Mouse (Mus musculus): ENCODE measurements at regions not wholly inside any gene's neighbourhood (a gene's known extent, or its start where the extent isn't known, plus 50 kb on each side); places are given as distances from the start of the nearest gene placed in this dataset.

DNA sequence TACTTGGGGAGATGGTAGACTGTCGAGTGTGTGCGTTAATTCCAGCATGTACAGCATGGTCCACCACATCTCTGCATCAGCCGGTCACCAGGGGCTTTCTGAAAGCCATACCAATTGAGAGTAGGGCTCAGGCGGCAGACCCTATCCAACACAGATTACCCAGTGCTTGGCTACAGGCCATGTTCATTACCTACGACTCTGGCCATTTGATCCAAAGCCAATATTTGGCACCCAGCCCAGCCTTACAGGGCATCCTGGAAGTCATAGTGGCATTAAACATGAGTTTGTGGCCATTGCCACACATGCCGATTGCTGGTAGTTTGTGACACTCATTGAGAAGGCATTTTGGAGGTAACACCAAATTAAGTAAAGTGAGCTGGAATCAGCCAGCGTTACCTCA is 111.8 kb upstream of the Rtl1 start:
- WGBS, result 93% methylated on average over 7 of the region's 7 CpGs
- no peak for TF ChIP-seq CTCF (IDR thresholded peaks at IDR 0.05; ENCODE audit: borderline replicate concordance, control insufficient read depth, extremely low read depth, insufficient read depth, low read length, poor library complexity)
- no peak for TF ChIP-seq POLR2A (IDR thresholded peaks at IDR 0.05; ENCODE audit: control insufficient read depth, extremely low read depth, insufficient read depth, low read length, poor library complexity)
- no peak for DNase-seq

DNA sequence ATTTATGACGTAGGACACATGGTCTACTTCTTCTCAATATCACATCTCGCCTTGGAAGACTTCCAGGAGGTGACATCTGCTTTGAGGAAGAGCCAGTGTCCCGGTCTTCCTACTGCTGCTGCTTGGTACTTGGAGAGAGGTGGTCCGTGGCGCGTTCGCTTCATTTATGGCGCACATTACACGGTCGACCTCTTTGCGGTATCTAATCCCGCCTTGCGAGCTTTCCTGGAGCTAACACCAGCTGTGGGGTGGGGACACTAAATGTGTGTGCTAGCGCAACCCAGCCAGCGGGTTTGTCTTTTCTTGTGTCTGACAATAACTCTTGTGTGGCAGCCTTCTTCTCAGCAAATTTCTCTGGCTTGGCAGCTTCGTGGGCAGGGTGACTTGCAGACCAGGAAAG is 112.3 kb upstream of the Rtl1 start:
- WGBS, result 95% methylated on average over 16 of the region's 16 CpGs
- DNase-seq, result no peak
- no peak for TF ChIP-seq CTCF (IDR thresholded peaks at IDR 0.05; ENCODE audit: borderline replicate concordance, control insufficient read depth, extremely low read depth, insufficient read depth, low read length, poor library complexity)
- TF ChIP-seq POLR2A (IDR thresholded peaks at IDR 0.05; ENCODE audit: control insufficient read depth, extremely low read depth, insufficient read depth, low read length, poor library complexity), result no peak
- H3K4me3 ChIP-seq (ENCODE audit: control insufficient read depth, insufficient read depth, low read length), result no peak overlapping the region
- no peaks in the 10 kb centered on the region for H3K27me3 ChIP-seq (ENCODE audit: control insufficient read depth, insufficient read depth, low read length)
- H3K4me1 ChIP-seq (replicated peaks; ENCODE audit: control insufficient read depth, insufficient read depth, low read length), result no peaks in the 10 kb centered on the region
- no peaks in the 10 kb centered on the region for H3K36me3 ChIP-seq (ENCODE audit: control insufficient read depth, insufficient read depth, low read length)
- H3K27ac ChIP-seq (ENCODE audit: control insufficient read depth, insufficient read depth, low read length), result no peak overlapping the region

More for the DNA sequence above, 111.8 kb upstream of the Rtl1 start:
- Histone ChIP-seq H3K27ac (ENCODE audit: control insufficient read depth, insufficient read depth, low read length) (no peak overlapping the region), H3K27me3 (ENCODE audit: control insufficient read depth, insufficient read depth, low read length) (no peaks in the 10 kb centered on the region), H3K36me3 (ENCODE audit: control insufficient read depth, insufficient read depth, low read length) (no peaks in the 10 kb centered on the region), H3K4me3 (ENCODE audit: control insufficient read depth, insufficient read depth, low read length) (no peak overlapping the region), H3K4me1 (replicated peaks; ENCODE audit: control insufficient read depth, insufficient read depth, low read length) (no peaks in the 10 kb centered on the region)

DNA sequence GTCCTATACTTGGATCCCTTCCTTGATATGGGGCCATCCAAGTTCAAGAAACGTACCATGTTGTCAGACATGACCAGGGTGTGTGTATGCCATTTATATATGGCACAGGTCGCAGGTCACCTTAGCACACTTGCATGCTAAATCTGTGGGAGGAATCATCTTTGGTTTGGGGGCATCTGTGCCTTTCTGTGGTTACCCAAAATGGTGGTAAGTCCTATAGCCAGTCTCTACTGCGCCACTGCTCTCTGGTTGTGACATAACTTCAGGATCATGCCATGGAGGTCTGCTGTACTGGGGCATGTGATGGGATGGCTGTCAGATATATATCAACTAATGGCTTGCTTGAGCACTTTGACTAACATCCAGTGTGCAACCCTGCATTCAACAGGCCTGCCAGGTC is 112.9 kb upstream of the Rtl1 start:
- Histone ChIP-seq H3K27me3 (ENCODE audit: control insufficient read depth, insufficient read depth, low read length) (no peaks in the 10 kb centered on the region), H3K4me3 (ENCODE audit: control insufficient read depth, insufficient read depth, low read length) (no peak overlapping the region), H3K27ac (ENCODE audit: control insufficient read depth, insufficient read depth, low read length) (no peak overlapping the region), H3K36me3 (ENCODE audit: control insufficient read depth, insufficient read depth, low read length) (no peaks in the 10 kb centered on the region), H3K4me1 (replicated peaks; ENCODE audit: control insufficient read depth, insufficient read depth, low read length) (no peaks in the 10 kb centered on the region)
- TF ChIP-seq POLR2A (IDR thresholded peaks at IDR 0.05; ENCODE audit: control insufficient read depth, extremely low read depth, insufficient read depth, low read length, poor library complexity) (no peak), CTCF (IDR thresholded peaks at IDR 0.05; ENCODE audit: borderline replicate concordance, control insufficient read depth, extremely low read depth, insufficient read depth, low read length, poor library complexity) (no peak)
- DNase-seq, result no peak
- 95% methylated on average over 3 of the region's 3 CpGs for WGBS

DNA sequence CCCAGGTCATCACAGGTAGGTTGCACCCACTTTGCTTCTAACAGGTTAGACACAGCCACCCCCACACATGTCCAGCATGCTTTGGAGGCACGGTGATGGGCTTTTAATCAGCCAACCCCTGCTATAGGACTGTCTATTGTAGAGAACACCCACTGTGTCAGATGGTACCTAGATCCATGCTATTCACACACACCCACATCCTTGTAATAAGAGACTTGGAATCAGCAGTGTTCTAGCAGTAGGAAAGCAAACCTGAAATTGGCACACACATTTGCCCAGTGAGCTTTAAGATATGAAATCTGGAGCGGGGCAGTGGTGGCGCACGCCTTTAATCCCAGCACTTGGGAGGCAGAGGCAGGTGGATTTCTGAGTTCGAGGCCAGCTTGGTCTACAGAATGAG is 113.9 kb upstream of the Rtl1 start:
- H3K27ac ChIP-seq (ENCODE audit: control insufficient read depth, insufficient read depth, low read length), result no peak overlapping the region
- no peaks in the 10 kb centered on the region for H3K27me3 ChIP-seq (ENCODE audit: control insufficient read depth, insufficient read depth, low read length)
- TF ChIP-seq CTCF (IDR thresholded peaks at IDR 0.05; ENCODE audit: borderline replicate concordance, control insufficient read depth, extremely low read depth, insufficient read depth, low read length, poor library complexity) (no peak), POLR2A (IDR thresholded peaks at IDR 0.05; ENCODE audit: control insufficient read depth, extremely low read depth, insufficient read depth, low read length, poor library complexity) (no peak)
- no peaks in the 10 kb centered on the region for H3K4me1 ChIP-seq (replicated peaks; ENCODE audit: control insufficient read depth, insufficient read depth, low read length)
- no peak for DNase-seq
- WGBS, result 93% methylated on average over 5 of the region's 5 CpGs
- H3K4me3 ChIP-seq (ENCODE audit: control insufficient read depth, insufficient read depth, low read length), result no peak overlapping the region
- no peaks in the 10 kb centered on the region for H3K36me3 ChIP-seq (ENCODE audit: control insufficient read depth, insufficient read depth, low read length)

DNA sequence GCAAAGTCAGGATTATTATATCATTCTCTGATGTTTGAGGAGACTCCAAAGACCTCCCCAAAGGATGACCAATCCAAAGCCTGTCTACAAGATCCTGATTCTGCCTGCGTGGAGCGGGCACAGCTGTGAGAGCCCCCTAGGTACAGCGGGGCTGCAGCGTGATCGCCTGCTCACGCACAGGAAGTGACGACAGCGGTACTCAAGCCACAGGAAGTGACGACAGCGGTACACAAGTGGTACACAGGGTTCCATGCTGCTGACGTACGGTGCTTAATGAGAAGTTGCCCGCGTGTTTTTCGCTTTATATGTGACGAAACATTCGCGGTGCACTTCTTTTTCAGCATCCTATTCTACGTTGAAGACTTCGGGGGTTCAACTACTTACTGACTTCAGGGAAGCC is 116.9 kb upstream of the Rtl1 start:
- WGBS, result 97% methylated on average over 20 of the region's 20 CpGs
- Histone ChIP-seq H3K27me3 (ENCODE audit: control insufficient read depth, insufficient read depth, low read length) (no peaks in the 10 kb centered on the region), H3K27ac (ENCODE audit: control insufficient read depth, insufficient read depth, low read length) (no peak overlapping the region), H3K36me3 (ENCODE audit: control insufficient read depth, insufficient read depth, low read length) (no peaks in the 10 kb centered on the region), H3K4me1 (replicated peaks; ENCODE audit: control insufficient read depth, insufficient read depth, low read length) (no peaks in the 10 kb centered on the region), H3K4me3 (ENCODE audit: control insufficient read depth, insufficient read depth, low read length) (no peak overlapping the region)
- no peak for TF ChIP-seq POLR2A (IDR thresholded peaks at IDR 0.05; ENCODE audit: control insufficient read depth, extremely low read depth, insufficient read depth, low read length, poor library complexity)
- TF ChIP-seq CTCF (IDR thresholded peaks at IDR 0.05; ENCODE audit: borderline replicate concordance, control insufficient read depth, extremely low read depth, insufficient read depth, low read length, poor library complexity), result no peak
- DNase-seq, result no peak

DNA sequence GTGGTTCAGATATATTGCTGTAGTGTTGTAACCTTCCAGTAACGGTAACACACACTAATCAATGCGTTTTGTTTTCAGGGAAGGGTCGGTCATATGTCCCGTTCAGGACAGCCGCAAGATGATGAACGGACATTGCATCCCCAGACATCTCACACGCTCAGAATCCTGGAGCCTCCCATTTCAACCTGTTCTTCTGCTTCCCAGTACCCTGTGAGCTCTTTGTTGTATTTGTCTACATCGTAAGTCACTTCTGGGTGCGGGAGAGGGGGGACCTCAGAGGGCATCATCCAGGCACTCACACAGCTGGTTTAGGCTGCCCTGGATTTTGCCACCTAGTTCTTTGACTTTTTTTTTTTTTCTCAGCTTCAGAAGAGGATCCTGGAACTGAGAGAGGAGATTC is 117.9 kb upstream of the Rtl1 start:
- no peak overlapping the region for H3K27ac ChIP-seq (ENCODE audit: control insufficient read depth, insufficient read depth, low read length)
- H3K4me3 ChIP-seq (ENCODE audit: control insufficient read depth, insufficient read depth, low read length), result no peak overlapping the region
- no peak for DNase-seq
- TF ChIP-seq POLR2A (IDR thresholded peaks at IDR 0.05; ENCODE audit: control insufficient read depth, extremely low read depth, insufficient read depth, low read length, poor library complexity), result no peak
- TF ChIP-seq CTCF (IDR thresholded peaks at IDR 0.05; ENCODE audit: borderline replicate concordance, control insufficient read depth, extremely low read depth, insufficient read depth, low read length, poor library complexity), result no peak
- H3K27me3 ChIP-seq (ENCODE audit: control insufficient read depth, insufficient read depth, low read length), result no peaks in the 10 kb centered on the region
- no peaks in the 10 kb centered on the region for H3K4me1 ChIP-seq (replicated peaks; ENCODE audit: control insufficient read depth, insufficient read depth, low read length)
- no peaks in the 10 kb centered on the region for H3K36me3 ChIP-seq (ENCODE audit: control insufficient read depth, insufficient read depth, low read length)
- 93% methylated on average over 9 of the region's 9 CpGs for WGBS

DNA sequence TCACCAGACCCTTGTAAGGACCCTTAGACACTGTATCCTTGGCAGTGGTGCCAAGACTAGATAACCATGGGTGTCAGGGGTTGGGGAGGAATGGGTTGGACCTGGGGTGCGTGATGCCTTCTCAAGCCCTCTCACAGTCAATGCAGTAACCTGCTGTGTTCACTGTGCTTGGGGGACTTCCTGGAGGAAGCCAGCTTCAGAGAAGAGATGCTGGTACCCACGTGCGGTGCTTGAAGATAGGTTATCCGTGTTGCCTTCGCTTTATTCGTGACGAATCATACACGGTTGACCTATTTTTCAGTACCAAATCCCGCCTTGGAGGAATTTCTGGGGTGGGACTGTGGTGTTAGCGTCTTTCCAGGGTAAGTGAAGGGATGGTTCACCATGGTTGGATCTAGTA is 138.1 kb upstream of the Rtl1 start:
- Histone ChIP-seq H3K4me1 (replicated peaks; ENCODE audit: control insufficient read depth, insufficient read depth, low read length) (no peaks in the 10 kb centered on the region), H3K27me3 (ENCODE audit: control insufficient read depth, insufficient read depth, low read length) (no peaks in the 10 kb centered on the region), H3K27ac (ENCODE audit: control insufficient read depth, insufficient read depth, low read length) (no peak overlapping the region), H3K36me3 (ENCODE audit: control insufficient read depth, insufficient read depth, low read length) (no peaks in the 10 kb centered on the region), H3K4me3 (ENCODE audit: control insufficient read depth, insufficient read depth, low read length) (no peak overlapping the region)
- TF ChIP-seq CTCF (IDR thresholded peaks at IDR 0.05; ENCODE audit: borderline replicate concordance, control insufficient read depth, extremely low read depth, insufficient read depth, low read length, poor library complexity), result no peak
- no peak for TF ChIP-seq POLR2A (IDR thresholded peaks at IDR 0.05; ENCODE audit: control insufficient read depth, extremely low read depth, insufficient read depth, low read length, poor library complexity)
- 93% methylated on average over 10 of the region's 10 CpGs for WGBS
- DNase-seq, result no peak

All from thymus, adult 2 months (tissue).